Mouse (Mus musculus) heart, postnatal 0 days (tissue): ENCODE data around the gene Olfr313. TPM values are rescaled to one million over a fixed set of nuclear protein-coding genes. Genes with fewer than 3 reads are reported as not detected.
"Not testable (repeated sequence)": the region's sequence is repeated elsewhere in the genome, so short reads cannot be mapped to it uniquely, and the experiment has no call there.

Experiments used
- ATAC-seq: fragments of 200-750 bp; cut with Nextera tagmentation; 2 replicates; pipeline ENCODE4 v1.8.0; 2017; ENCODE audit warnings: low read depth, moderate number of reproducible peaks, moderate library complexity; ENCODE audit not compliant: insufficient read depth
- DNase-seq: peaks from one replicate; pipeline ENCODE4 v3.0.0-alpha.2; 2016; ENCODE audit warnings: low spot score
- H3K27ac ChIP-seq: fragments of 300-500 bp; sonication (generic); 2 replicates; pipeline ENCODE4 v1.5.1; 2014; ENCODE audit warnings: low read depth, mild to moderate bottlenecking
- H3K27me3 ChIP-seq: fragments of 300-500 bp; sonication (generic); 2 replicates; pipeline ENCODE4 v1.6.1; 2014; ENCODE audit warnings: low read length, mixed read lengths; ENCODE audit not compliant: control insufficient read depth, insufficient read depth
- H3K36me3 ChIP-seq: fragments of 300-500 bp; sonication (generic); replicated peaks from 2 replicates; pipeline ENCODE4 v1.6.1; 2014; ENCODE audit warnings: low read length, mixed read lengths; ENCODE audit not compliant: control insufficient read depth, insufficient read depth
- H3K4me1 ChIP-seq: fragments of 300-500 bp; sonication (generic); 2 replicates; pipeline ENCODE4 v1.6.1; 2014; ENCODE audit warnings: antibody characterized with exemption; ENCODE audit not compliant: control insufficient read depth, insufficient read depth
- H3K4me2 ChIP-seq: fragments of 300-500 bp; sonication (generic); 2 replicates; pipeline ENCODE4 v1.6.1; 2014; ENCODE audit warnings: low read depth, mild to moderate bottlenecking, low read length, moderate library complexity
- H3K4me3 ChIP-seq: fragments of 300-500 bp; sonication (generic); 2 replicates; pipeline ENCODE4 v1.5.1; 2014; ENCODE audit warnings: low read depth, low read length
- H3K9ac ChIP-seq: fragments of 300-500 bp; sonication (generic); replicated peaks from 2 replicates; pipeline ENCODE4 v1.6.1; 2014; ENCODE audit warnings: low read depth, low read length, mixed read lengths
- H3K9me3 ChIP-seq: fragments of 300-500 bp; sonication (generic); replicated peaks from 2 replicates; pipeline ENCODE4 v1.6.1; 2016; ENCODE audit warnings: low read length; ENCODE audit not compliant: control insufficient read depth
- CTCF ChIP-seq: IDR thresholded peaks from 2 replicates; pipeline ENCODE4 v1.5.1; 2016; ENCODE audit warnings: antibody characterized with exemption, control low read depth, low read depth
- EP300 ChIP-seq: IDR thresholded peaks from 2 replicates; pipeline ENCODE4 v1.6.1; 2016; ENCODE audit warnings: antibody characterized with exemption, low read depth
- WGBS: fragments of 180-500 bp; shearing (Covaris S2); extraction: QIAGEN DNeasy Blood & Tissue Kit; methylation state at CpG from one replicate; pipeline ENCODE4 v1.1.7; 2014; 5-methylcytosine and 5-hydroxymethylcytosine counted together
- polyA plus RNA-seq: library from polyadenylated mRNA; unstranded; fragments of >200 nt; fragmentation: Nextera tagmentation; extraction: Ambion mirVana; gene quantifications from 2 replicates; pipeline ENCODE4 v1.2.1, GENCODE M21; 2015
- total RNA-seq: library from RNA; depleted of rRNA; stranded (reverse); fragments of >200 nt; gene quantifications from 2 replicates; pipeline ENCODE4 v1.2.3, GENCODE M21; 2014; ENCODE audit warnings: low replicate concordance

Olfr313 gene
- total and polyA plus RNA-seq, 2 experiments from 2014 or later = 0.04 TPM; not detected in 1

DNA sequence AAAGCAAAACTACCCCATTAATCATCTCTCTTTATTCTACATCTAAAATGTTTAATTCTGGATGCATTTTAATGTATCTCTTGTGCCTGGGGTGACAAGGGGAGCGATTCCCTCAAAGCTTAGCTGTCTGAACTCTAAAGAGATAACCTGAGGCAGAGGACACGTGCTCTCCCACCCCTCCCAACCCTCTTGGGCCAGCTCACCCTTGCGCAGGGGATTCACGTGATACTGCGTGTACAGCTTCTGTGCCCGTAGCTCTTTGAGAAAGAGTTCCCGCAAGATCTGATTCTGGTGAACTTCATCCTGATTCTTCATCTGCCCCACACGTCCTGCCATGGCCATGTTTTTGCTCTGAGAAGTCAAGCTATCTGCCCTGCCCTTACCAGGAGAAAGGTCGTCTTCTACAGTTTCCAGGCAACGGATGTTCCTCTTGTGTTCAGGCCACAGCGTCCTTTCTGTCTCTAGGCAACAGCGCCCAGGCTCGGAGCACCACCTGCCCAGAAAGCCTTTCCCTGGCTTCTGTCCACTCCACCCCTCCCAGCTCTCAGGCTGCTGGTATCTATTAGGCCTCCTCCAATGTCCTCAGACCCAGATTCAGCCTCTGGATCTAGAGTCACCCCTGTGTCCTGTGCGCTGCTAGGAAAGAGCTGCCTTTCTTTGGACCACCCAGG, 13.1 kb upstream of the Olfr313 start, which contains the start of gene Fam183b:
TSS of gene Fam183b (minus strand) at position 403 of the 671 bp plus-strand sequence.
- ATAC-seq = peak; percentile 86
- WGBS = 32% methylated on average over 14 of the region's 14 CpGs

DNA sequence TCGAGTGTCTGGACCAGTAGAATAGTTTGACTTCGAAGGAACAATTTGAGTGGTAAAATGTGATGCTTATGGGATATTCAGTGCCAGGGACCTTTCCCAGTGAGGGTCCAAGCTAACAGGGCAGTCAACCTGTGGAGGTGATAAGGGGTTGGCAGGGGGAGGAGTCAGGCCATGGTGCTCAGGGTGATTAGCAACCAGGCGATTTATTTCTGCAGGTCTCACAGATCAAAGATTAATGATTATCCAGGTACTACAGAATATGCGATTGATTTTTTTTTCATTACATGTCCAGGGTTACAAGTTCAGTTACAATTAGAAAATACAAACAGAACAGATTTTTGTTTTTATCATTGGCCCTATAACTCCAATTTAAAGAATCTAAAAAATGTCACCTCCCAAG, 10.9 kb upstream of the Olfr313 start:
- Histone ChIP-seq H3K9me3 (no peaks in the 10 kb centered on the region), H3K9ac (no peak overlapping the region), H3K36me3 (no peaks in the 10 kb centered on the region), H3K4me1 (no peaks in the 10 kb centered on the region), H3K4me2 (no peak overlapping the region), H3K27ac (no peak overlapping the region), H3K27me3 (no peaks in the 10 kb centered on the region), H3K4me3 (no peak overlapping the region)
- DNase-seq (no peak), ATAC-seq (no peak)
- TF ChIP-seq EP300 (no peak), CTCF (no peak)
- 76% methylated on average over 4 of the region's 4 CpGs for WGBS

More for the DNA sequence above, 13.1 kb upstream of the Olfr313 start, which contains the start of gene Fam183b:
- no peaks in the 10 kb centered on the region for H3K9me3 ChIP-seq
- H3K4me2 ChIP-seq = no peak within 1 kb of the TSS
- no peaks in the 10 kb centered on the region for H3K27me3 ChIP-seq
- no peak within 1 kb of the TSS for H3K4me3 ChIP-seq
- H3K4me1 ChIP-seq = no peaks in the 10 kb centered on the region
- H3K36me3 ChIP-seq = no peaks in the 10 kb centered on the region
- no peak within 1 kb of the TSS for H3K9ac ChIP-seq
- peak; percentile 16 for DNase-seq
- no peak for TF ChIP-seq CTCF
- TF ChIP-seq EP300 = no peak
- H3K27ac ChIP-seq = no peak within 1 kb of the TSS

DNA sequence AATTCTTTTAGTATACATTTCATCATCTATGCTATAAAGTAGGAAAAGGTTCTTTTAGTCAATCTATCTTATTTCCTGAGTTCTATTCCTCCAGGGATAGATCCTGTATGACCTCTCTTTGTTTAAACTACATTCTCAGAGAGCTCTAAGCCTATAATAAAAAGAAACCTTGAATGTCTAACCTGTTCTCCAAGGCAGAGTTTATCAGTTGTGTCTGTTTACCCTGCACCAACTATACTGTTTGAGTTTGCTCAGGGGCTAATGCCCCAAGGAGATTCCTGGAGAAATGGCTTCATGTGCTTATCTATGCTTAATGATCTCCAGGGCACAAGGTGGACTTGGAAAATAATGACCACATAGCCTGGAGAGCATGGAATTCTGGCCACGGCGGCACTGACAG, 10.4 kb upstream of the Olfr313 start:
- Histone ChIP-seq H3K4me3 (no peak overlapping the region), H3K27me3 (no peaks in the 10 kb centered on the region), H3K9ac (no peak overlapping the region), H3K4me2 (no peak overlapping the region), H3K9me3 (no peaks in the 10 kb centered on the region), H3K36me3 (no peaks in the 10 kb centered on the region), H3K4me1 (no peaks in the 10 kb centered on the region), H3K27ac (no peak overlapping the region)
- ATAC-seq = no peak
- 59% methylated on average over 2 of the region's 2 CpGs for WGBS
- TF ChIP-seq EP300 = no peak
- no peak for TF ChIP-seq CTCF
- no peak for DNase-seq

DNA sequence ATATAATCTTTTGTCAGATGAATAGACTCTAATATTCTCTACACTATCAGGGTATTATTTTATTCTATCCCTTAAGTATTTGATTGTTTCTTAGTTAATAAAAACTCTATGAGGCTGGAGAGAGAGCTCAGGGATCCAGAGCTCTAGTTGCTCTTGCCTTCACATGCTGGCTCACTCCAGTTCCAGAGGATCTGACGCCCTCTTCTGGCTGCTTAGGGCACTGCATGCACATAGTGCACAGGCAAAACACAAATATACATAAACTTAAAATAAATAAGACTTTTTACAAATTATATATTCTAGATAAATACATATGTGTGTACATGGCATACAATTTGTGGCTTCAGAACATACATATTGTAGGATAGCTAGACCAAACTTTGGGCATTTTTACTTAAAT, 2.8 kb upstream of the Olfr313 start:
- WGBS = 3% methylated on average over 1 of the region's 1 CpGs

DNA sequence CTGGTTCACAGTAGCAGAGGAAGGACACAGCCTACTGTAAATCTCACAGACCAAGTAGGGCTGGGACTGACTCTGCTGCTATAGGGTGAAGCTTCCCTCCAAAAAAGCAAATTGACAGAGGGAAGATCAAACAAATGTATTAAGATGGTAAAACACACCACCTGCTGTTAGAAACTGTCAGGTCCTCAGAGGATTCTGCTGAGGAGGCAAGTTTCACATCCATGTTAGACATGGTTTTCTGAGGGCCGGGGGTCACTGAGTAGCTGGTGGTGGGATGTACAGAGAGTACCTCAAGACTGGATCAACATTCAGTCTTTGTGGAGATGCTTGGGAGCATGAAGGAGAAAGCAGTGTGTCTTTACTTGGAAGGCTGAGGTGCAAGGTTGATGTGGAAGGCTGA, 876 bp downstream of the Olfr313 start:
- Histone ChIP-seq H3K4me1 (no peaks in the 10 kb centered on the region), H3K9ac (no peak overlapping the region), H3K9me3 (no peaks in the 10 kb centered on the region), H3K4me3 (no peak overlapping the region), H3K36me3 (no peaks in the 10 kb centered on the region), H3K27ac (no peak overlapping the region), H3K4me2 (no peak overlapping the region), H3K27me3 (no peaks in the 10 kb centered on the region)
- TF ChIP-seq EP300 (no peak), CTCF (no peak)
- ATAC-seq = no peak
- 62% methylated on average over 1 of the region's 1 CpGs for WGBS
- no peak for DNase-seq

More for the DNA sequence above, 2.8 kb upstream of the Olfr313 start:
- no peaks in the 10 kb centered on the region for H3K4me1 ChIP-seq
- no peak overlapping the region for H3K4me2 ChIP-seq
- no peaks in the 10 kb centered on the region for H3K9me3 ChIP-seq
- H3K36me3 ChIP-seq = no peaks in the 10 kb centered on the region
- no peak for ATAC-seq
- H3K4me3 ChIP-seq = no peak overlapping the region
- no peak overlapping the region for H3K27ac ChIP-seq
- no peak for DNase-seq
- H3K27me3 ChIP-seq = no peaks in the 10 kb centered on the region
- TF ChIP-seq CTCF (peak; percentile 20; the same call in 1 of the 2 replicates), EP300 (no peak)
- H3K9ac ChIP-seq = no peak overlapping the region

DNA sequence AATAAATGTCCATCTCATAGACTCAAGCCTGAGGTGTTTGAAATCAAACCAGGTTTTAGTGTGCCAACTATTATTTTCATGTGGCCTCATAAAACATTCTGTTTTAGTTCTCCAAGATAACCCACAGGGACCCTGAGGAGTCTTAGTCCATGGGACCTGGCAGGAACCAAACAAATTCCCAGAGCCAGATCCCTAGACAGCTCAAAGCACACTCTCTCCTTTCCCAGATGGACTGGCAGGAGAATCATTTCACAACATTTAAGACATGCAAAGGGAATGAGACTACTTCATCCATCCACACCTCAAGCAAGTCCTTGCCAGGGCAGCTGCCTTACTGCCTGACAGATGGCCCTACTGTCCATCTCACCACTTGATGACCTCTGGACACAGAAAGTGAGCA, 14.1 kb downstream of the Olfr313 start, which contains the start of gene Olfr312:
TSS of gene Olfr312 (plus strand) at position 301 of the 400 bp plus-strand sequence.
- not testable (repeated sequence) for H3K4me2 ChIP-seq, H3K4me3 ChIP-seq, ATAC-seq, H3K4me1 ChIP-seq, H3K36me3 ChIP-seq, DNase-seq, H3K9me3 ChIP-seq, H3K27ac ChIP-seq, H3K27me3 ChIP-seq, H3K9ac ChIP-seq
